Mouse (Mus musculus): ENCODE data around the gene Gm9008.
"Not testable (repeated sequence)": the region's sequence is repeated elsewhere in the genome, so short reads cannot be mapped to it uniquely, and the experiment has no call there.

Gm9008 gene

DNA sequence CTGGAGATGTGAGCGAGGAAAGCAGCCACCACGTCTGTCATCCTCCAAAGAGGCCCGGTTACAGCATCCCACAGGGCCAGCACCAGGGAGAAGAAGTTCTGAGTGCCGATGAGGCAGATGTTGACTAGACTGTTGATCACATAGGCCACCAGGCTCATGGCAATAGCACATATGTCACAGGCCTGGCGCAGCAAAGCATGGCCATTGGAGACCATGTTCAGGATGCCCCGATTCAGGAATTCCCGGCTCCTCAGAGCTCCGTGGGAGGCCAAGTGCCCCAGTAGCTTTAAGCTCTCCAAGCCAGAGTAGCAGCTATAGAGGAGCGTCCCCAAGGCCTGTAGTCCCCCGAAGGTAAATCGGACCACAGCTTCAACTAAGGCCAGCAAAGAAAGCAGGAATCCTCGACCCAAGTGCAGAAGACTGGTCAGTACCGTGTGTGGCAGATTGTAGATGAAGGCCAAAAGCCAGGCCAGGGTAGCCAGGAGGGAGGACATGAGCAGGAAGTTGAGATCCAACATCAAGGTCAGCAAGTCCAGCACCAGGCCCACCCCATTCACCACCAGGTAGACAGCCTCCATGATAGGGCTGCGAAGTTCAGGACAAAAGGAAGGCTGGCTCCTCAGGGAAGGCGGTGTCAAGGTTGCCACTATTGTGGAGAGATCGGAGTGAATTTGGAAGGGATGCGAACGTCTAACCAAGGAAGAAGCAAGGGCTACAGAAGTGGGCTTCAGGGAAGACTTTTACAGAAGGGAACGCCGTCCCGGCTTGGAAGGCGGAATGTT lies at the start of gene Gm9008:
Gene Gm9008, minus strand, starts transcription at position 731 of the 782 bp plus-strand sequence.
- DNase-seq, result not testable (repeated sequence)

DNA sequence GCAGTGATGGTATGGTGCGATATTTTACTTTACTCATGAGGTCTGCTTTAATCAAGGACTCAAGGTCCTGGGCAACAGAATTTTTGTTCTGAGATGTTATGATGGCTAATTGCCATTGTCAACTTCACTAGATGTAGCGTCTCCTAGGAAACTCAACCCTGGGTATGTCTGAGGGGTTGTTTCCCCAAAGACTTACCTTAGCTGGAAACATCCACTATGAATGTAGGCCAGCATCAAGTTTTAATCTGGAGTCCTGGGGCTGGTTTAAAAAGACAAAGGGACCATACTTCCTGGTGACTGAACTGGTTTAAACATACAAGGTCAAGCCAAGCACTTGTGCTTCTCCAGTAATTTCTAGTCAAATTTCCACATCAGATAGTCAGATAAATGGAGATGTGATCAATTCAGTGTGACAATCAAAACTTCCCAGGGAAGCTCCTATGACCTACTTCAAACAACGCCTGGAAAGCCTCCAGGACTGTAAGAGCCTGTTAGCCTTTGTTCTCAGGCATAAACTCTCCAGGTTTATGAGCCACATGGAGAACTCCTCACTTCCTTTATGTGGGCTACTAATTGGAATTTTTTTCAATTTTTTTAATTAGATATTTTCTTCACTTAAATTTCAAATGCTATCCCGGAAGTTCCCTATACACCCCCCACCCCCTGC lies 24.5 kb upstream of the Gm9008 start:
- no peak for DNase-seq

DNA sequence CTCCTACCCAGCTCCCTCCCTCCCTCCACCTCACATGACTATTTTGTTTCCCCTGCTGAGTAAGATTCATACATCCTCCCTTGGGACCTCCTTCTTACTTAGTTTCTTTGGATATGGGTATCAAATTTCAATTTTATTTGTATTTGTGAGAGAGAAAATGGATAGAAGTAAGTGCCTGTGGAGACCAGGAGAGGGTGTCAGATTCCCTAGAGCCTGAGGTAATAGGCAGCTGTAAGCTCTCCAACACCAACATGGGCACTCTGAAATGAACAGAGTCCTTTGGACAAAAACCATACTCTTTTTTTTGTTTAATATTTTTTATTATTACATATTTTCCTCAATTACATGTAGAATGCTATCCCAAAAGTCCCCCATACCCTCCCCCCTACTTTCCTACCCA lies 12.6 kb upstream of the Gm9008 start:
- DNase-seq, result no peak

DNA sequence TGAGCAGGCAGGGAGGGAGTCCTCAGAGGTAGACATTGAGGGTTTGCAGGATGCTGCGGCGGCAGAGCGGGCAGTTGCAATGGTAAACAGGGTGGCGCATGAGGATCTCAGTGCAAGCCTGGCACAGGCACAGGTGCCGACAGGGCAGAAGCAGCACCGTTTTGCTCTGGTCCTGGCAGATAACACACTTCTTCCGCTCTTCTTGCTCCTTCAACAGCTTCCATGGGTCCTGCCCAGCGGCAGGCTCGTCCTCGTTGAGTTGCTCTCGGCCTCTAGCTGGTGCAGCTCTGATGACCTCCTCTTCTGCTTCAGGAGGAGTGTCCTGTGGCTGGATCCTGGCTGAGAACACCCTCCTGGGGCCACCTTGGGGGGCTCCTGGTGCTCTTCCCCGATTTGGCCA lies 1.2 kb downstream of the Gm9008 start:
- DNase-seq, result not testable (repeated sequence)

DNA sequence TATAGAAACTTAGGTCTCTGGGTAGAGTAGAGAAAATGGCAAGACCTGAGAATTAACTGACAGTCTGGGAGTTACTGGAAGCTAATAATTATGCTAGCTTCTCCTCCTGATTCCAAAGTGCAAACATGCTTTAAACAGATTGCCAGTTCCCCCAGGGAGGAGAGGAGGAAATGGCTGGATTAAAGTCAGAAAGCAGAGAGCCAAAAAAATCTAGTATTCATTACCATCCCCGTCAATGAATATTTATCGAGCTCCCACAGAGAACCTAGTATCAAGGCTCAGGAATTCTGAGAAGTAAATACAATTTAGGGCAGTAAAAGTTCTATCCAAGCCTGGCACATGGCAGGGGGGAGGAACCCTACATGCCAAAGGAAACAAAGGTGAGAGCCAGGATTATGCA lies 29.4 kb downstream of the Gm9008 start:
- no peak for DNase-seq
